Mouse (Mus musculus) lung, adult 2 months (tissue): ENCODE measurements around the gene Nfyc.

Source experiments
- CTCF ChIP-seq: fragments of 200-500 bp; IDR thresholded peaks from 2 replicates; pipeline ENCODE4 v1.5.1; 2011; ENCODE audit warnings: mild to moderate bottlenecking, low read length, control low read depth; ENCODE audit not compliant: insufficient read depth
- POLR2A ChIP-seq: fragments of 200-500 bp; IDR thresholded peaks from 2 replicates; pipeline ENCODE4 v1.6.1; 2011; ENCODE audit warnings: low read depth, mild to moderate bottlenecking, control low read depth, low read length, borderline replicate concordance; ENCODE audit errors: extremely low read depth

GRCm38 (mm10) chr4:120747941-120748866 is 83.2 kb downstream of the Nfyc start, which contains the start of gene Kcnq4:
- no peak for TF ChIP-seq CTCF
- no peak for TF ChIP-seq POLR2A
